Mouse (Mus musculus) neutrophil, adult 5-6 weeks (primary cell): ENCODE results near the gene Nsl1. TPM values are rescaled to one million over a fixed set of nuclear protein-coding genes. Genes with fewer than 3 reads are reported as not detected.
A peak's percentile ranks its signal among the peaks of the same experiment; 100 is the strongest.
"Not testable (repeated sequence)": the region's sequence is repeated elsewhere in the genome, so short reads cannot be mapped to it uniquely, and the experiment has no call there.

Experiments used
- ATAC-seq: fragments of 151-379, 151-347 bp; 2 replicates; pipeline ENCODE4 v1.8.0; 2017; ENCODE audit warnings: mild to moderate bottlenecking, moderate TSS enrichment; ENCODE audit not compliant: insufficient number of reproducible peaks, poor library complexity, low FRiP score, severe bottlenecking; ENCODE audit errors: extremely low read depth
- total RNA-seq: library from RNA; stranded (forward); fragments of 200-1000 nt; gene quantifications from 2 replicates; pipeline ENCODE4 v1.2.3, GENCODE M21; 2017

Gene Nsl1
- 0.93 and 1.4 TPM in 2 replicates for total RNA-seq

- ATAC-seq = peak; percentile 97
Observed at GRCm38 (mm10) chr1:191062781-191063485, at the start of gene Nsl1, which contains the start of gene Tatdn3. Gene Nsl1 (plus strand): TSS chr1:191063012. Gene Tatdn3 (minus strand): TSS chr1:191062932.

GRCm38 (mm10) chr1:191014271-191014670 lies 48.5 kb upstream of the Nsl1 start:
- ATAC-seq = no peak

- no peak for ATAC-seq
Observed at GRCm38 (mm10) chr1:191019803-191020202, 43.0 kb upstream of the Nsl1 start.

- ATAC-seq = no peak
Observed at GRCm38 (mm10) chr1:191020217-191020924, 42.4 kb upstream of the Nsl1 start.

GRCm38 (mm10) chr1:191021016-191021415 lies 41.8 kb upstream of the Nsl1 start:
- ATAC-seq = no peak

- no peak for ATAC-seq
Observed at GRCm38 (mm10) chr1:191023140-191023539, 39.7 kb upstream of the Nsl1 start.

- ATAC-seq = not testable (repeated sequence)
Observed at GRCm38 (mm10) chr1:191023806-191024205, 39.0 kb upstream of the Nsl1 start.

- ATAC-seq = no peak
Observed at GRCm38 (mm10) chr1:191025016-191026012, 37.5 kb upstream of the Nsl1 start.

GRCm38 (mm10) chr1:191026021-191026713 lies 36.6 kb upstream of the Nsl1 start, which contains the start of gene Flvcr1:
Gene Flvcr1 (minus strand): TSS chr1:191026158.
- peak; percentile 98 for ATAC-seq

GRCm38 (mm10) chr1:191030182-191030581 lies 32.6 kb upstream of the Nsl1 start:
- ATAC-seq = no peak

GRCm38 (mm10) chr1:191030922-191031425 lies 31.8 kb upstream of the Nsl1 start:
- not testable (repeated sequence) for ATAC-seq

GRCm38 (mm10) chr1:191035649-191036048 lies 27.2 kb upstream of the Nsl1 start:
- no peak for ATAC-seq

- ATAC-seq = no peak
Observed at GRCm38 (mm10) chr1:191036554-191037334, 26.1 kb upstream of the Nsl1 start, which contains the start of gene Spata45. Gene Spata45 (plus strand): TSS chr1:191036639.

- no peak for ATAC-seq
Observed at GRCm38 (mm10) chr1:191037999-191038398, 24.8 kb upstream of the Nsl1 start.

GRCm38 (mm10) chr1:191041352-191041751 lies 21.5 kb upstream of the Nsl1 start:
- no peak for ATAC-seq

- ATAC-seq = no peak
Observed at GRCm38 (mm10) chr1:191042106-191042505, 20.7 kb upstream of the Nsl1 start.

- no peak for ATAC-seq
Observed at GRCm38 (mm10) chr1:191042688-191043087, 20.1 kb upstream of the Nsl1 start.

- no peak for ATAC-seq
Observed at GRCm38 (mm10) chr1:191045264-191045663, 17.5 kb upstream of the Nsl1 start.
